Mouse (Mus musculus) embryo, embryonic 11 days (tissue): ENCODE measurements around the gene Picalm.

Experiments used
- DNase-seq: peaks from one replicate; pipeline ENCODE4 v3.0.0-alpha.2; 2015

The Picalm gene

GRCm38 (mm10) chr7:90218122-90218521, 88.1 kb downstream of the Picalm start:
- DNase-seq, result no peak

GRCm38 (mm10) chr7:90221487-90221886, 91.5 kb downstream of the Picalm start:
- no peak for DNase-seq

DNA sequence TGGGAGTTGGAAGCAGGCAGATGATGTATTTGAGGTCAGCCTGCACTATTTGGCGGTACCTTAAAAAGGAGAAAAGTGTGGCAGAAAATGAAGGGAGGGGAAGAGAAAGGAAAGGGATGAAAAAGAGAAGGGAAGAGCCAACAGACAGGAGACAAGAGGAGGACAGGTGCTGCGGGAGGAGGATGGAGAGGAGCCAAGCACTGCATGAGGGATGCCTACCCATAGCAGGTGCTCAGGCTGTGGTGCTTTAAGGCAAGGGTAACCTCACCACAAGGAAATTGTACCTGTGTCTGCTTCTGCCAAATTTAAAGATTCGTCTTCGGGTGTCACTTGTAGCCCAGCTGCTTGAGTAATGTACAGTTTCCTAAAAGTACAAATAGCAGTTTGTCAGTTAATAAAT, 98.1 kb downstream of the Picalm start:
- DNase-seq, result no peak

DNA sequence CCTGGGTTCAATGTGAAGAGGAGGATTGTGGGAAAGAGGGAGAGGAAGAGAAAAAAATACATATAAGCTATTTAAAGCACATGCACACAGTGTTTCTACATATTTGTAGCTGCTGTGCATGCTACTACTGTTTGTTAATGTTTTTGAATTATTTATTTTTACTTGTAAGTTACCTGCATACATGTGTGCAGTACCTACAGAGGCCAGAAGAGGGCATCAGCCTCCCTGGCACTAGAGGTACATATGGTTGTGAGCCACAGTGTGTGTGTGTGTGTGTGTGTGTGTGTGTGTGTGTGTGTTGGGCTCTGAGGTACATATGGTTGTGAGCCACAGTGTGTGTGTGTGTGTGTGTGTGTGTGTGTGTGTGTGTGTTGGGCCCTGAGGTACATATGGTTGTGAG, 98.9 kb downstream of the Picalm start:
- peak; percentile 11 for DNase-seq

DNA sequence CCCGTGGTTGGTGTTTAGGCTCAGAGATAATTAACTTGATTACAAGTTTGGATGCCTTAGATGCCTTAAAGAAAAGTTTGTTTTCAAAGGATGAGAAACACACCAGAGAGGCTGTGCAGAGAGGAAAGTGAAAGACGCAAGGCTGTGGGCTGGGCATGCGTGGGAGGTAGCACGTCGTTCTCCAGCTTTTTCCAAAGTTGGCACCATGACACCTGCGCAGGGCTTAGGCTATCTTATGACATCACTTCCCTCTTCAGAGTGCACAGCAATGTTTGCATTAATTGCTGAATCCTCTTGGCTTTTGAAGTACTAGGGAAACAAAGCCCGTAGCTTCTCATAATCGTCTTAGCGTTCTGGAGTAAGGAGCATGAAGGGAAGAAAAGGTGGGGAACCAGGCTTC, 101.4 kb downstream of the Picalm start:
- no peak for DNase-seq

DNA sequence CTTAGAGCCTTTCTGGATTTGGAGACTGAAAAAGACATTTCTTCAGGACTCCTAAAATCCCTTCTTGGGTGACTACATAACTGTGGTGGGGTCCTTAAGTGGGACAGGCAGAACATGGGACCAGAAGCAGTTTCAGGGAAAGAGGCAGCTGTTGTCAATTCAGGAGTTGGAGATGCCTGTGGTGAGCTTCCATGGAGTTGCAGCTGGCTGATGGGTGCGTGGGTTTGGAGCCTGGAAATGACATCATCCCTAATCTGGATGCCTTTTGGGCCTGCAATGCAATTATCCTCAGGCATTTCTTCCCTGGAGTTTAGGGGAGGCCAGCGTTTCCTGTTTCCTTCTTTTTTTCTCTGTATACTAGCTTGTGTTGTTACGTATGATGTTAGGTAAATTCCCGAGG, 103.9 kb downstream of the Picalm start:
- no peak for DNase-seq

DNA sequence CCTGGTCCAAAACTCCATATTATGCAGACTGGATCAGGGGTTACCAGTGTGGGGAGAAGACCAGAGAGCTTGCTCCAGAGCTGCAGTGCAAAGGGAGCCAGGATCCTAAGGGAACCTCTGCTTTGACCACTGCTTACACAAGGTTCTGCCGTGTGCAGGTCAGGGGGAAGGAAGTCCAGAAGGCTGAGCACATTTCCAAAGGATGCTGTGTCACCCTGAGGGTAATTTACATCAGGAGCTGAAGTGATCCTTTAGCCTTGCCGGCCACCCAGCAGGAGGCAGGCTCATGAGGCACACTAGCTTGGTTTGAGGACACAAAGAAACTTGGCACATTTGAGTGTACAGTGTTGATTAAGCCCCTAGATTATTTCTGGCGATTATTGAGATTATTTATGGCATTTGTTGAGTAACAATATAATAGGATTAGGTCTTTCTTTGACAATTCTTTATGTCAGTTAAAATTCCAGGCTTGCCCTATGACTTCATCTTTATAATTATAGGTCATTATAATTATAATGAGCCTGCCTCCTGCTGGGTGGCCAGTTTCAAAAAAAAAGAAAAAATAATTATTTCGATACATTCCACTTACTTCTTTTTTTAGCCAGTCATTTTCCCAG, 106.4 kb downstream of the Picalm start:
- DNase-seq, result peak; percentile 24

DNA sequence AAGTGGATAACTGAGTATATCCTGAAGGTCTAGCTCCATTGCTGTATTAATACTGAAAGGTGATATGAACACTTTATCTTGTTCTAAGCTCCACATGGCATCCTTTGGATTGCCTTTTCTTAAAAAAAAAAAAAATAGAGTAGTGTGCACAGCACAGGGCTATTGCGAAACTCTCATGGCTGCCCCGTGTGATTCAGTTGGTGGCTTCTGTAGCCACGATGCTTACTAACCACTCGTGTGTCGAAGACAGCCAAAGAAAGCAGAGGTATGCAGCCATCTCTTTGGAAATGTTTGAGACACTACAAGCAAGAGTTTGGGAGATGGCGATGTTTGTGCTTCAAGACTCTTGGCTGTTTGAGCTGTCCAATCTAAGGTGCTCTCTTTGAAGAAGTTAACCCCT, 113.1 kb downstream of the Picalm start:
- DNase-seq, result no peak

DNA sequence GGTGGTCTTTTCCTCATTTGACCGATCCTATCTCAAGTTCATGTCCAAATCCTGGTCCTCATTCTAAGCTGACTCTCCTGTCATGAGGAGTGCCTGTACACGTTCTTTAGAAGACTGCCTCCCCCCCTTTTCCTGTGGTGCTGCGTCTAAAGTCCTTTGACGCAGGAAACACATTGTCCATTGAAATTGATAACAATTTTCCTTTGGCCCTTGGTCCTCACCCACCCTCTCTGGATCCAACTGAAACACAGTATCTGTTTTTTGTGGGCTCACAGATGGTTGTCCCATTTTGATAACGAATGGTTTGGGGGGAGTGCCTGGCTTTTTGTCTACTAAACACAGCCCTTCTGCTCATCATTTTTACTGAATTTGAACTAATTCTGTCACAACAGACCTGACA, 113.6 kb downstream of the Picalm start:
- DNase-seq, result no peak

- no peak for DNase-seq
Measured at GRCm38 (mm10) chr7:90252946-90253345, 122.9 kb downstream of the Picalm start.

- DNase-seq, result no peak
Measured at GRCm38 (mm10) chr7:90258701-90259100, 128.7 kb downstream of the Picalm start.

- no peak for DNase-seq
Measured at GRCm38 (mm10) chr7:90259899-90260298, 129.9 kb downstream of the Picalm start.

DNA sequence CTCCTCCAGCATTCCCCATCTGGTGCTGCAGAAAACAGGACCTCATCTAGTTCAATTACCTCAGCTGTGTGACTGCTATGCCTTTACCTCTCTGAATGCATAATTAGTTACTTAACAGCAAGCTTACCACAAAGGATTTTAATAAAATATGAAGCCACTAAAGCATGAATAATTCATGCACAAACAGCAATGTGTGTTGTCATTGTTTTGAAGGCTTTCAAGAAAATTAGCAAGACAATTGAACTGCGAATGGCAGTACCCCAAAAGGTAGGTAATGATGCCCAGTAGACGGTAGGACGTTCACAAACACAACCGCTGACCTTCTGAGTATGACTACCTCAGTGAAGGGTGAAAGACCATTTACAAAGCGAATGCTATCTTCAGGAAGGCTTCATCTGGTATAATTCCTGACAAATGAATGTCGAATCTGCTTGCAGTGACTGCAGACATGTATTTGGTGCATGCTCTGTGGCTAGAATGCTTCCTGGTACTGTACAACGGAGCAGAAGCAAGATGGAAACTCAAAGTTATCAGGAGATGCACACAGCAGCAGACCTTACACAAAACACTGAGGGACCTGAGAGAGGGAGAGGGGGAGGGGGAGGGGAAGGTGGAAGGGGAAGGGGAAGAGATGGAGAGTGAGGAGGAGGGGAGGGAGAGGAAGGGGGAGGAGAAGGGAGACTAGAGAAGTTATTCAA, 132.0 kb downstream of the Picalm start:
- DNase-seq, result no peak
